In genomic region chr12:75918914-75919313, GRCm38 (mm10) we compare ENCODE assay signal across 8 mouse cellular contexts.
DNase-seq lines count a peak whose midpoint lies in the region; ATAC-seq and TF ChIP-seq lines count a peak whose summit lies in the region.

No protein-coding gene starts in this region.

- no peak overlapping the region for H3K27ac ChIP-seq in heart, postnatal 0 days (ENCODE audit: low read depth)
- H3K27ac ChIP-seq in heart, embryonic 12.5 days (ENCODE audit: poor library complexity, severe bottlenecking): no peak overlapping the region
- no peak overlapping the region for H3K27ac ChIP-seq in limb, embryonic 14.5 days (replicated peaks; ENCODE audit: low read depth, low read length)
- no peak overlapping the region for H3K27ac ChIP-seq in thymus, adult 2 months (ENCODE audit: control insufficient read depth, insufficient read depth, low read length)

- peak; percentile 45; the same call in 1 of the 2 replicates for TF ChIP-seq CTCF in heart, postnatal 0 days (IDR thresholded peaks at IDR 0.05; ENCODE audit: low read depth)
- no peak for TF ChIP-seq CTCF in thymus, adult 2 months (IDR thresholded peaks at IDR 0.05; ENCODE audit: borderline replicate concordance, control insufficient read depth, extremely low read depth, insufficient read depth, low read length, poor library complexity)

- TF ChIP-seq EP300 in heart, postnatal 0 days (IDR thresholded peaks at IDR 0.05; ENCODE audit: low read depth): no peak

- 0 out of 2 replicates have a peak, but pooled peaks have one; percentile 55 for ATAC-seq in heart, postnatal 0 days (ENCODE audit: insufficient read depth, low read depth)
- ATAC-seq in heart, embryonic 12.5 days (ENCODE audit: insufficient number of reproducible peaks, low FRiP score): no peak
- no peak for ATAC-seq in limb, embryonic 14.5 days (ENCODE audit: low FRiP score, low read depth)

- no peaks in the 10 kb centered on the region for H3K4me1 ChIP-seq in heart, postnatal 0 days (ENCODE audit: control insufficient read depth, insufficient read depth)
- H3K4me1 ChIP-seq in heart, embryonic 12.5 days (replicated peaks): no peaks in the 10 kb centered on the region; the same call in 1 of the 2 replicates
- H3K4me1 ChIP-seq in limb, embryonic 14.5 days (ENCODE audit: control insufficient read depth, insufficient read depth, low read length): no peaks in the 10 kb centered on the region
- H3K4me1 ChIP-seq in thymus, adult 2 months (replicated peaks; ENCODE audit: control insufficient read depth, insufficient read depth, low read length): no peaks in the 10 kb centered on the region

- H3K9ac ChIP-seq in heart, postnatal 0 days (replicated peaks; ENCODE audit: low read depth, low read length): no peak overlapping the region
- H3K9ac ChIP-seq in heart, embryonic 12.5 days: no peak overlapping the region
- no peak overlapping the region for H3K9ac ChIP-seq in limb, embryonic 14.5 days (ENCODE audit: low read depth, low read length, severe bottlenecking)

- peaks cover 46% of the 10 kb centered on the region for H3K36me3 ChIP-seq in heart, postnatal 0 days (replicated peaks; ENCODE audit: control insufficient read depth, insufficient read depth, low read length)
- peaks cover 57% of the 10 kb centered on the region for H3K36me3 ChIP-seq in heart, embryonic 12.5 days
- H3K36me3 ChIP-seq in limb, embryonic 14.5 days (ENCODE audit: control insufficient read depth, insufficient read depth, low read length): peaks cover 40% of the 10 kb centered on the region
- no peaks in the 10 kb centered on the region for H3K36me3 ChIP-seq in thymus, adult 2 months (ENCODE audit: control insufficient read depth, insufficient read depth, low read length)

- no peak overlapping the region for H3K4me2 ChIP-seq in heart, postnatal 0 days (ENCODE audit: low read depth, low read length)
- H3K4me2 ChIP-seq in heart, embryonic 12.5 days: no peak overlapping the region
- no peak overlapping the region for H3K4me2 ChIP-seq in limb, embryonic 14.5 days (replicated peaks; ENCODE audit: low read depth, low read length, severe bottlenecking)

- 39% methylated on average over 6 of the region's 6 CpGs for WGBS in heart, postnatal 0 days
- 48% methylated on average over 6 of the region's 6 CpGs for WGBS in heart, embryonic 12.5 days
- WGBS in limb, embryonic 14.5 days: 52% methylated on average over 6 of the region's 6 CpGs
- WGBS in thymus, adult 2 months: 93% methylated on average over 6 of the region's 6 CpGs

- H3K9me3 ChIP-seq in heart, postnatal 0 days (replicated peaks; ENCODE audit: control insufficient read depth, low read length): no peaks in the 10 kb centered on the region
- no peaks in the 10 kb centered on the region for H3K9me3 ChIP-seq in heart, embryonic 12.5 days (replicated peaks)
- H3K9me3 ChIP-seq in limb, embryonic 14.5 days (ENCODE audit: control insufficient read depth, low read length): no peaks in the 10 kb centered on the region

- TF ChIP-seq POLR2A in limb, embryonic 14.5 days (IDR thresholded peaks at IDR 0.05; ENCODE audit: borderline replicate concordance, extremely low read depth, insufficient read depth, insufficient read length): no peak
- TF ChIP-seq POLR2A in thymus, adult 2 months (IDR thresholded peaks at IDR 0.05; ENCODE audit: control insufficient read depth, extremely low read depth, insufficient read depth, low read length, poor library complexity): no peak

- DNase-seq in heart, postnatal 0 days (ENCODE audit: low spot score): peak; percentile 69
- peak; percentile 63 for DNase-seq in 3T3-L1 (ENCODE audit: low read depth, low spot score)
- DNase-seq in R1 (ENCODE audit: low read depth, low spot score): peak; percentile 87
- peak; percentile 49 to 55 for DNase-seq in frontal cortex, postnatal 10 days (ENCODE audit: low spot score in 2 of 2)
- DNase-seq in limb, embryonic 14.5 days (ENCODE audit: low spot score): peak; percentile 48
- DNase-seq in thymus, adult 2 months: no peak
- no peak for DNase-seq in adrenal gland, adult 2 months

- no peaks in the 10 kb centered on the region for H3K27me3 ChIP-seq in heart, postnatal 0 days (ENCODE audit: control insufficient read depth, insufficient read depth, low read length)
- H3K27me3 ChIP-seq in heart, embryonic 12.5 days (replicated peaks): no peaks in the 10 kb centered on the region
- H3K27me3 ChIP-seq in limb, embryonic 14.5 days (ENCODE audit: control insufficient read depth, insufficient read depth, low read length): no peaks in the 10 kb centered on the region
- no peaks in the 10 kb centered on the region for H3K27me3 ChIP-seq in thymus, adult 2 months (ENCODE audit: control insufficient read depth, insufficient read depth, low read length)

- H3K4me3 ChIP-seq in heart, postnatal 0 days (ENCODE audit: low read depth, low read length): no peak overlapping the region
- no peak overlapping the region for H3K4me3 ChIP-seq in heart, embryonic 12.5 days
- no peak overlapping the region for H3K4me3 ChIP-seq in limb, embryonic 14.5 days (replicated peaks; ENCODE audit: low read length)
- no peak overlapping the region for H3K4me3 ChIP-seq in thymus, adult 2 months (ENCODE audit: control insufficient read depth, insufficient read depth, low read length)

Comparison
In these comparisons a context has a peak if more than half of its experiments do, and no peak if none do; other contexts are left out.
1. DNase-seq: peak in heart, postnatal 0 days (single experiment), 3T3-L1 (single experiment), R1 (single experiment), frontal cortex, postnatal 10 days (2 of 2) and limb, embryonic 14.5 days (single experiment); none in thymus, adult 2 months (single experiment) and adrenal gland, adult 2 months (single experiment).